Mouse (Mus musculus) layer of hippocampus, postnatal 25 days (tissue): ENCODE measurements around the gene Cldn10. TPM values are rescaled to one million over a fixed set of nuclear protein-coding genes. Genes with fewer than 3 reads are reported as not detected.

Source experiments
- DNase-seq, 2 experiments: peaks; one replicate each; pipeline ENCODE4 v3.0.0; 2022; ENCODE audit warnings: mixed read lengths in 2 of 2, low spot score in 1 of 2; ENCODE audit errors: extremely low spot score in 1 of 2
- total RNA-seq, 2 experiments: library from RNA; stranded (reverse); gene quantifications; 2 replicates each; pipeline ENCODE4 v1.2.3; 2021

Cldn10 gene
- total RNA-seq, 2 experiments from 2014 or later, result 32.4 to 34.3 TPM

- DNase-seq, result no peak
Observed at GRCm38 (mm10) chr14:118903867-118904562, 116.3 kb downstream of the Cldn10 start.

GRCm38 (mm10) chr14:118907592-118907991 is 119.9 kb downstream of the Cldn10 start:
- no peak for DNase-seq

DNA sequence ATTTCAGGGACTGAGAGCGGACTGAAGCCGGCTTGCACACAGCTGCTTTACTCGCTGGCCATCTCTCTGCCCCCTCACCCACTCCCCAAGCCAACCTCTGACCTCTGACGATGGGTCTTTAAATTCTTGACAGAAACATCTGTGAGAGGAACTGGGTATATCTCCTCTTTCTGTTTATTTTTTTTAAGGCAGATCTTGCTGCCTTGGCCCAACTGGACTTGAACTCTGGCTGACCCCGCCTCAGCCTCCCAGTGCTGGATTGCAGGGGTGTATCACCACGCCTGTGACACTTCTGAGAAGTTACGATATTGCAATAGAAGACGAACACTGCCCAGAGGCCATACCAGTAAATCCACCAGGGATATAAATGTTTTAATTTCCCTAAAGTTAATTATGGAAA is 122.2 kb downstream of the Cldn10 start:
- DNase-seq, result no peak

- peak; percentile 36 to 81 for DNase-seq
Observed at GRCm38 (mm10) chr14:118910332-118911222, 122.9 kb downstream of the Cldn10 start.

GRCm38 (mm10) chr14:118911521-118911920 is 123.8 kb downstream of the Cldn10 start:
- no peak for DNase-seq

DNA sequence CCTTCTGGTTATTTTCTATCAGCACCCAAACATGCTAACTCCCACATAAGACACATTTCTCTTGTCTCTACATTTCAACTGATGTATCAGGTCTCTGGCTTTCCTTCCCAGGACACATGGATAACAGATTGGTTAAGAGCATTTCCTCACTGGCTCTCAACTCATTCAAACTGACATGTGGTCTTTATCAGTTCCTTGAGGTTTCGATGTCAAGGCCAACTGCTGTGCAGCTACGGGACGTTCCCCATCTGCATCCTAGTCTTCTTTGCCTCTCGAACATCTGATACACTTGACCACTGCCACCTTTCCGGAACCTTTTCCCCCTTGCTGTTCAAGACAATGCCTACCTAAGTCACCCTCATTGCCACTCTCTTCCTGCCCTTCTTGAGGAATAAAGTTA is 125.9 kb downstream of the Cldn10 start:
- DNase-seq, result no peak

DNA sequence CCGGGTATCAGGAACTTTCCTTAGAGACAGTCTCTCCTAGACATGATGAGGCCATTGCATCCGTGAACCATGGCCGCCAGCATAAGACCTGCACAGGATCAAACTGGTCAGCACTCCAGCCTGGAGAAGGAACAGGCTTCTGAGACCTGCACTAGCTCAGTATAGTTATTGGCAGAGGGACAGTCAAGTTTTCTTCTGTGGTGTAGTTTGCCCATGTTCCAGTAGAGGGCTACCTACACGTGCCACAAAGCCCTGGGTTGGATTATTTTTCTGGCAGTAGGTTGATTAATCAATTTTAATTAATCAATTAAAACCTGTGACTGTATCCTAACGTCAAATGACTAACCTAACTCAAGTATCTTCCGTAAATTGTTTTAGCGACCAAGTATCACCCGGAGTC is 131.3 kb downstream of the Cldn10 start:
- DNase-seq, result no peak

DNA sequence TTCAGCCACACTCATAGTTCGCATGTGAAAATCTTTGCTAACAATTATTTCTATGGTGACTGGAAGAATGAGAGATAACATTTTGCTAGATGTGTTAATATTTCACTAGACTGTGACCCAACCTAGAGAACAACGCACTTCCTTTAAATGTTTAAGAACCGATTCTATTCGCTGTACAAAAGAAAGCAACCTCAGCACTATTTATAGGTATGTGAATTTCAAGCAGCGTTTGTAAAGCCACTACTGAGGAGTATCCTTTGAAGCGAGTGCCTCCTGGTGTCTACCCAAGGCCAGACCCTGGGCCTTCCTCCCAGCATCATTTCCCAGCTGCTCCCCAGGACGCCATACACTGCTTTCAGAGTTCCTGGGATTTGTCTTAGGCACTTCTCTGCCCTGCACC is 132.9 kb downstream of the Cldn10 start:
- DNase-seq, result no peak

GRCm38 (mm10) chr14:118922251-118922650 is 134.5 kb downstream of the Cldn10 start:
- DNase-seq, result no peak

DNA sequence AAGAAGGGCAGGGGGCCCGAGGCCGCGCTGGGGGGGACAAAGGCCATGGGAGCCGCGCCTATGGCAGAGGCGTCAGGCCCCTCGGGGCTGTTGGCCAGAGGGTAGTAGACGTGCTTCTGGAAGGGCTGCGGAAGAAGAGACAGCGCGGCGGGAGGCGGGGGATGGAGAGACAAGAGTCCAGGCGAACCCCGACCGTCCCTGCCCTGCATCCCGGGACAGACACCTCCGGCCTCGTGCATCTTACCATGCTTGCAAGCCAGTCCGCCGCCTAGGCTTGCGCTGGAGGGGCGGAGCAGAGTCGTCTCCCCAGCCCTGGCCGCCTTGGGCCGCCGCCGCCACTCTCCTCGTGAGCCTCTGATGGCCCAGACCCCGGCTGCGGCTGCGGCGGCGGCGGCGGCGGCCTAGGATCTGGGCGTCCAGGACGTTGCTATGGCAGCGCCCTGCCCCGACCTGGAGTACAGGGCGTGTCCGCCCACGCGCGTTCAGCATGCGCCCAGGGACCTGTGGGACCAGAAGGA is 135.0 kb downstream of the Cldn10 start:
- no peak for DNase-seq

Other genes starting within 250 kb of the Cldn10 start
- gene Abcc4, start 81.7 kb upstream of the Cldn10 start, total RNA-seq, result 1 to 10 TPM; 7.7 to 9.2 TPM
- gene Dzip1, start 137.6 kb downstream of the Cldn10 start, total RNA-seq, result 100 to 1,000 TPM in 1 of 2 experiments, 10 to 100 TPM in 1; 91.1 to 112 TPM
- gene Dnajc3, start 150.1 kb downstream of the Cldn10 start, total RNA-seq, result 10 to 100 TPM; 32.0 to 37.3 TPM